Mouse (Mus musculus) heart, postnatal 10 days (tissue): ENCODE data around the gene Sepsecs. TPM values are rescaled to one million over a fixed set of nuclear protein-coding genes. Genes with fewer than 3 reads are reported as not detected.

Experiments used
- DNase-seq, 2 experiments: peaks; one replicate each; pipeline ENCODE4 v3.0.0; 2021
- intact Hi-C: fragments of 180-260 bp; cut with DNase I; formaldehyde crosslinking; loops from one replicate; pipeline ENCODE4 v1.15.1; 2025
- total RNA-seq, 2 experiments: library from RNA; stranded (reverse); gene quantifications; 2 replicates each; pipeline ENCODE4 v1.2.3; 2021

The Sepsecs gene
- total RNA-seq, 2 experiments from 2014 or later = 9.5 to 10.2 TPM

- intact Hi-C loops = no loop called here
- DNase-seq = no peak
Measured at GRCm38 (mm10) chr5:52652086-52652485, 17.4 kb downstream of the Sepsecs start.

- intact Hi-C loops = no loop called here
- no peak for DNase-seq
Measured at GRCm38 (mm10) chr5:52643947-52644840, 25.3 kb downstream of the Sepsecs start.

GRCm38 (mm10) chr5:52641736-52642135 lies 27.8 kb downstream of the Sepsecs start:
- DNase-seq = no peak
- intact Hi-C loops = no loop called here

GRCm38 (mm10) chr5:52638916-52639315 lies 30.6 kb downstream of the Sepsecs start:
- intact Hi-C loops = loop anchor here (10.0 kb wide), 1 partner anchor 524 kb away; no protein-coding TSS in a partner anchor
- no peak for DNase-seq

- intact Hi-C loops = loop anchor here (10.0 kb wide), 1 partner anchor 523 kb away; no protein-coding TSS in a partner anchor
- no peak for DNase-seq
Measured at GRCm38 (mm10) chr5:52638006-52638405, 31.5 kb downstream of the Sepsecs start.

GRCm38 (mm10) chr5:52636923-52637322 lies 32.6 kb downstream of the Sepsecs start:
- no peak for DNase-seq

GRCm38 (mm10) chr5:52636025-52636755 lies 33.3 kb downstream of the Sepsecs start:
- no peak for DNase-seq
- intact Hi-C loops = loop anchor here (10.0 kb wide), 1 partner anchor 521 kb away; no protein-coding TSS in a partner anchor

More at GRCm38 (mm10) chr5:52636923-52637322, 32.6 kb downstream of the Sepsecs start:
- intact Hi-C loops = loop anchor here (10.0 kb wide), 1 partner anchor 522 kb away; no protein-coding TSS in a partner anchor

GRCm38 (mm10) chr5:52634017-52634416 lies 35.5 kb downstream of the Sepsecs start:
- DNase-seq = peak; percentile 53 to 75
- intact Hi-C loops = loop anchor here (5.0 to 10.0 kb wide), 2 partner anchors 102 to 519 kb away; no protein-coding TSS in a partner anchor

GRCm38 (mm10) chr5:52630541-52630940 lies 39.0 kb downstream of the Sepsecs start:
- no peak for DNase-seq
- intact Hi-C loops = loop anchor here (5.0 to 10.0 kb wide), 2 partner anchors 98 to 516 kb away; no protein-coding TSS in a partner anchor

GRCm38 (mm10) chr5:52629214-52629613 lies 40.3 kb downstream of the Sepsecs start:
- DNase-seq = no peak
- intact Hi-C loops = no loop called here

- intact Hi-C loops = no loop called here
- no peak for DNase-seq
Measured at GRCm38 (mm10) chr5:52628783-52629182, 40.7 kb downstream of the Sepsecs start.

GRCm38 (mm10) chr5:52627713-52628112 lies 41.8 kb downstream of the Sepsecs start:
- no peak for DNase-seq
- intact Hi-C loops = no loop called here

- intact Hi-C loops = no loop called here
- DNase-seq = no peak
Measured at GRCm38 (mm10) chr5:52626092-52626491, 43.4 kb downstream of the Sepsecs start.

GRCm38 (mm10) chr5:52624956-52625355 lies 44.6 kb downstream of the Sepsecs start:
- no peak for DNase-seq
- intact Hi-C loops = no loop called here

- intact Hi-C loops = no loop called here
Measured at GRCm38 (mm10) chr5:52623099-52623498, 46.4 kb downstream of the Sepsecs start.

GRCm38 (mm10) chr5:52618348-52619270 lies 50.9 kb downstream of the Sepsecs start:
- DNase-seq = peak; percentile 73 to 79
- intact Hi-C loops = no loop called here

More at GRCm38 (mm10) chr5:52623099-52623498, 46.4 kb downstream of the Sepsecs start:
- DNase-seq = no peak

- intact Hi-C loops = no loop called here
- DNase-seq = no peak
Measured at GRCm38 (mm10) chr5:52617711-52618347, 51.7 kb downstream of the Sepsecs start.

- intact Hi-C loops = no loop called here
- peak; percentile 69 to 72 for DNase-seq
Measured at GRCm38 (mm10) chr5:52616549-52616948, 53.0 kb downstream of the Sepsecs start.

GRCm38 (mm10) chr5:52615421-52615820 lies 54.1 kb downstream of the Sepsecs start:
- DNase-seq = no peak
- intact Hi-C loops = no loop called here

GRCm38 (mm10) chr5:52614686-52615085 lies 54.8 kb downstream of the Sepsecs start:
- intact Hi-C loops = no loop called here
- no peak for DNase-seq
